Mouse (Mus musculus) G1E (cell line): ENCODE results near the gene Klrb1f. TPM values are rescaled to one million over a fixed set of nuclear protein-coding genes. Genes with fewer than 3 reads are reported as not detected.
"Not testable (repeated sequence)": the region's sequence is repeated elsewhere in the genome, so short reads cannot be mapped to it uniquely, and the experiment has no call there.

Experiments used
- ATAC-seq: 2 replicates; pipeline ENCODE4 v1.8.0; 2016; ENCODE audit warnings: mild to moderate bottlenecking; ENCODE audit not compliant: insufficient number of reproducible peaks, poor library complexity, low FRiP score, severe bottlenecking; ENCODE audit errors: extremely low read depth
- DNase-seq: peaks from one replicate; pipeline ENCODE4 v3.0.0; 2012; ENCODE audit warnings: low spot score
- H3K27me3 ChIP-seq: 2 replicates; pipeline ENCODE4 v1.6.1; 2012; ENCODE audit warnings: mild to moderate bottlenecking, low read length, inconsistent platforms; ENCODE audit not compliant: insufficient read depth
- H3K36me3 ChIP-seq: replicated peaks from 2 replicates; pipeline ENCODE3; 2012; ENCODE audit warnings: mild to moderate bottlenecking, inconsistent platforms
- H3K4me1 ChIP-seq: 2 replicates; pipeline ENCODE4 v1.6.1; 2012; ENCODE audit warnings: low read depth, low read length, inconsistent platforms, mixed read lengths; ENCODE audit not compliant: insufficient read depth
- H3K4me3 ChIP-seq: 2 replicates; pipeline ENCODE4 v1.5.1; 2012; ENCODE audit warnings: low read depth, mild to moderate bottlenecking, inconsistent platforms, low read length, moderate library complexity, mixed read lengths
- H3K9me3 ChIP-seq: replicated peaks from 2 replicates; pipeline ENCODE4 v1.6.1; 2012; ENCODE audit warnings: inconsistent platforms
- CTCF ChIP-seq: IDR thresholded peaks from 2 replicates; pipeline ENCODE4 v1.5.1; 2012; ENCODE audit warnings: low read depth, low read length, inconsistent platforms, mixed read lengths
- GATA1 ChIP-seq: IDR thresholded peaks from 2 replicates; pipeline ENCODE4 v1.6.1; 2012; ENCODE audit warnings: borderline replicate concordance, low read length, inconsistent platforms, mixed read lengths
- GATA2 ChIP-seq: IDR thresholded peaks from 2 replicates; pipeline ENCODE4 v1.6.1; 2012; ENCODE audit warnings: low read depth, low read length, inconsistent platforms, borderline replicate concordance
- POLR2AphosphoS5 ChIP-seq: IDR thresholded peaks from 2 replicates; pipeline ENCODE4 v1.6.1; 2012; ENCODE audit warnings: low read depth, low read length, inconsistent platforms; ENCODE audit not compliant: insufficient replicate concordance
- TAL1 ChIP-seq: conservative IDR thresholded peaks from 2 replicates; pipeline ENCODE4 v1.6.1; 2012; ENCODE audit warnings: low read depth, low read length, inconsistent platforms, mixed read lengths
- polyA plus RNA-seq: library from polyadenylated mRNA; stranded (reverse); fragments of >175 nt; gene quantifications from 2 replicates; pipeline ENCODE4 v1.2.3, GENCODE M21; 2012
- total RNA-seq, 2 experiments: library from RNA; stranded (forward) in 1 of 2; stranded (reverse) in 1 of 2; fragments of 200-1000 nt in 1 of 2; fragments of >200 nt in 1 of 2; fragmentation: Nextera tagmentation in 1 of 2; gene quantifications; 2 replicates each; pipeline ENCODE4 v1.2.3; 2014 to 2017

Klrb1f gene
- total and polyA plus RNA-seq, 3 experiments = not detected

GRCm38 (mm10) chr6:129088161-129088560 is 42.5 kb downstream of the Klrb1f start:
- ATAC-seq (no peak), DNase-seq (no peak)
- peaks cover 29% of the 10 kb centered on the region for H3K9me3 ChIP-seq
- TF ChIP-seq TAL1 = no peak
- H3K36me3 ChIP-seq = no peaks in the 10 kb centered on the region
- no peaks in the 10 kb centered on the region for H3K4me1 ChIP-seq
- no peaks in the 10 kb centered on the region for H3K27me3 ChIP-seq
- H3K4me3 ChIP-seq = no peak overlapping the region

- DNase-seq, ATAC-seq, H3K4me1 ChIP-seq, H3K36me3 ChIP-seq, H3K27me3 ChIP-seq, H3K4me3 ChIP-seq: not testable (repeated sequence)
- peaks cover 29% of the 10 kb centered on the region for H3K9me3 ChIP-seq
These were observed 42.9 kb downstream of the Klrb1f start for GRCm38 (mm10) chr6:129088596-129088995.

GRCm38 (mm10) chr6:129095166-129095565 is 49.5 kb downstream of the Klrb1f start:
- Histone ChIP-seq H3K9me3 (peaks cover 7% of the 10 kb centered on the region), H3K27me3 (no peaks in the 10 kb centered on the region), H3K36me3 (no peaks in the 10 kb centered on the region), H3K4me3 (no peak overlapping the region), H3K4me1 (no peaks in the 10 kb centered on the region)
- ATAC-seq (no peak), DNase-seq (no peak)
- no peak for TF ChIP-seq TAL1
- TF ChIP-seq CTCF = no peak
- no peak for TF ChIP-seq POLR2AphosphoS5
- TF ChIP-seq GATA2 = no peak
- TF ChIP-seq GATA1 = no peak

- H3K27me3 ChIP-seq = no peaks in the 10 kb centered on the region
- no peak overlapping the region for H3K4me3 ChIP-seq
- TF ChIP-seq GATA1 = no peak
- no peak for TF ChIP-seq TAL1
- TF ChIP-seq GATA2 = no peak
- TF ChIP-seq POLR2AphosphoS5 = no peak
- TF ChIP-seq CTCF = no peak
- ATAC-seq (no peak), DNase-seq (no peak)
- no peaks in the 10 kb centered on the region for H3K4me1 ChIP-seq
- no peaks in the 10 kb centered on the region; the same call in none of the 2 replicates for H3K9me3 ChIP-seq
- H3K36me3 ChIP-seq = no peaks in the 10 kb centered on the region
These were observed 52.2 kb downstream of the Klrb1f start for GRCm38 (mm10) chr6:129097929-129098328.

- ATAC-seq, H3K4me1 ChIP-seq, DNase-seq, H3K36me3 ChIP-seq, H3K9me3 ChIP-seq, H3K4me3 ChIP-seq, H3K27me3 ChIP-seq: not testable (repeated sequence)
These were observed 55.1 kb downstream of the Klrb1f start, which contains the start of gene Clec2e for GRCm38 (mm10) chr6:129100794-129101193. TSS of gene Clec2e (minus strand) at chr6:129100913.

- H3K9me3 ChIP-seq = peaks cover 7% of the 10 kb centered on the region
- H3K27me3 ChIP-seq = no peaks in the 10 kb centered on the region
- no peaks in the 10 kb centered on the region for H3K36me3 ChIP-seq
- H3K4me1 ChIP-seq = no peaks in the 10 kb centered on the region
- no peak overlapping the region for H3K4me3 ChIP-seq
- no peak for DNase-seq
- no peak for TF ChIP-seq CTCF
- TF ChIP-seq GATA2 = no peak
- no peak for TF ChIP-seq POLR2AphosphoS5
- TF ChIP-seq GATA1 = no peak
- no peak for TF ChIP-seq TAL1
- ATAC-seq = no peak
These were observed 55.9 kb downstream of the Klrb1f start for GRCm38 (mm10) chr6:129101604-129102003.

- Histone ChIP-seq H3K27me3 (no peaks in the 10 kb centered on the region), H3K4me1 (no peaks in the 10 kb centered on the region), H3K4me3 (no peak overlapping the region), H3K9me3 (peaks cover 7% of the 10 kb centered on the region), H3K36me3 (no peaks in the 10 kb centered on the region)
- DNase-seq (no peak), ATAC-seq (no peak)
- TF ChIP-seq TAL1 = no peak
- no peak for TF ChIP-seq GATA1
- no peak for TF ChIP-seq POLR2AphosphoS5
- TF ChIP-seq GATA2 = no peak
- no peak for TF ChIP-seq CTCF
These were observed 57.3 kb downstream of the Klrb1f start for GRCm38 (mm10) chr6:129102858-129103555.

Other genes with a start within 250 kb of the Klrb1f start
- not detected in 2 replicates for gene Gm44511, start 219.6 kb upstream of the Klrb1f start, total RNA-seq (2014; fragmentation: Nextera tagmentation)
- not detected in 2 replicates for gene Gm44511, start 219.6 kb upstream of the Klrb1f start, total RNA-seq (2017)
- gene Gm44511, start 219.6 kb upstream of the Klrb1f start, polyA plus RNA-seq = not detected in 2 replicates
- gene Klrb1b, start 219.6 kb upstream of the Klrb1f start, total RNA-seq (2014; fragmentation: Nextera tagmentation) = not detected in 2 replicates
- 0.05 and 0.12 TPM in 2 replicates for gene Klrb1b, start 219.6 kb upstream of the Klrb1f start, total RNA-seq (2017)
- not detected in 2 replicates for gene Klrb1b, start 219.6 kb upstream of the Klrb1f start, polyA plus RNA-seq
- gene Clec2i, start 158.3 kb upstream of the Klrb1f start, total RNA-seq (2014; fragmentation: Nextera tagmentation) = not detected in 2 replicates
- gene Clec2i, start 158.3 kb upstream of the Klrb1f start, total RNA-seq (2017) = 0.05 TPM in 1 of 2 replicates, not detected in the other
- not detected in 2 replicates for gene Clec2i, start 158.3 kb upstream of the Klrb1f start, polyA plus RNA-seq
- gene BC035044, start 154.8 kb upstream of the Klrb1f start, total RNA-seq (2014; fragmentation: Nextera tagmentation) = not detected in 2 replicates
- 0.05 TPM in 1 of 2 replicates, not detected in the other for gene BC035044, start 154.8 kb upstream of the Klrb1f start, total RNA-seq (2017)
- gene BC035044, start 154.8 kb upstream of the Klrb1f start, polyA plus RNA-seq = not detected in 2 replicates
- gene Clec2g, start 111.5 kb upstream of the Klrb1f start, total RNA-seq (2014; fragmentation: Nextera tagmentation) = not detected in 2 replicates
- 0.16 TPM in 1 of 2 replicates, not detected in the other for gene Clec2g, start 111.5 kb upstream of the Klrb1f start, total RNA-seq (2017)
- gene Clec2g, start 111.5 kb upstream of the Klrb1f start, polyA plus RNA-seq = not detected in 2 replicates
- gene Clec2e, start 55.0 kb downstream of the Klrb1f start, total RNA-seq (2014; fragmentation: Nextera tagmentation) = not detected in 2 replicates
- gene Clec2e, start 55.0 kb downstream of the Klrb1f start, total RNA-seq (2017) = not detected in 2 replicates
- gene Clec2e, start 55.0 kb downstream of the Klrb1f start, polyA plus RNA-seq = not detected in 2 replicates
- not detected in 2 replicates for gene Clec2d, start 134.7 kb downstream of the Klrb1f start, total RNA-seq (2014; fragmentation: Nextera tagmentation)
- 0.12 TPM in 1 of 2 replicates, not detected in the other for gene Clec2d, start 134.7 kb downstream of the Klrb1f start, total RNA-seq (2017)
- not detected in 2 replicates for gene Clec2d, start 134.7 kb downstream of the Klrb1f start, polyA plus RNA-seq
- gene Cd69, start 229.5 kb downstream of the Klrb1f start, total RNA-seq (2014; fragmentation: Nextera tagmentation) = not detected in 2 replicates
- 0.12 TPM in 1 of 2 replicates, not detected in the other for gene Cd69, start 229.5 kb downstream of the Klrb1f start, total RNA-seq (2017)
- gene Cd69, start 229.5 kb downstream of the Klrb1f start, polyA plus RNA-seq = not detected in 2 replicates